Mouse (Mus musculus) forebrain, embryonic 13.5 days (tissue): Measurements from ENCODE around the gene Ncf4. TPM values are rescaled to one million over a fixed set of nuclear protein-coding genes. Genes with fewer than 3 reads are reported as not detected.

Experiments used
- ATAC-seq: fragments of 200-750 bp; cut with Nextera tagmentation; 2 replicates; pipeline ENCODE4 v1.8.0; 2017
- H3K27ac ChIP-seq: fragments of 300-500 bp; sonication (generic); 2 replicates; pipeline ENCODE4 v1.5.1; 2015; ENCODE audit warnings: inconsistent platforms, mild to moderate bottlenecking, moderate library complexity
- H3K27me3 ChIP-seq: fragments of 300-500 bp; sonication (generic); 2 replicates; pipeline ENCODE4 v1.6.1; 2015; ENCODE audit warnings: mild to moderate bottlenecking, inconsistent platforms
- H3K36me3 ChIP-seq: fragments of 300-500 bp; sonication (generic); 2 replicates; pipeline ENCODE4 v1.6.1; 2015; ENCODE audit warnings: mild to moderate bottlenecking, inconsistent platforms; ENCODE audit not compliant: poor library complexity, severe bottlenecking
- H3K4me1 ChIP-seq: fragments of 300-500 bp; sonication (generic); 2 replicates; pipeline ENCODE4 v1.6.1; 2015; ENCODE audit warnings: inconsistent platforms
- H3K4me2 ChIP-seq: fragments of 300-500 bp; sonication (generic); 2 replicates; pipeline ENCODE4 v1.6.1; 2015; ENCODE audit warnings: inconsistent platforms, mild to moderate bottlenecking, moderate library complexity
- H3K4me3 ChIP-seq: fragments of 300-500 bp; sonication (generic); 2 replicates; pipeline ENCODE4 v1.5.1; 2015; ENCODE audit warnings: mild to moderate bottlenecking, inconsistent platforms
- H3K9ac ChIP-seq: fragments of 300-500 bp; sonication (generic); 2 replicates; pipeline ENCODE4 v1.6.1; 2015; ENCODE audit warnings: mild to moderate bottlenecking, inconsistent platforms
- H3K9me3 ChIP-seq: fragments of 300-500 bp; sonication (generic); replicated peaks from 2 replicates; pipeline ENCODE4 v1.6.1; 2016; ENCODE audit warnings: inconsistent platforms
- WGBS: fragments of 180-500 bp; shearing (Covaris S2); methylation state at CpG from one replicate; pipeline ENCODE4 v1.1.7; 2015; 5-methylcytosine and 5-hydroxymethylcytosine counted together
- polyA plus RNA-seq: library from polyadenylated mRNA; unstranded; fragments of >200 nt; fragmentation: Nextera tagmentation; extraction: Ambion mirVana; gene quantifications from 2 replicates; pipeline ENCODE4 v1.2.1, GENCODE M21; 2015

Ncf4 gene
- 0.68 and 1.0 TPM in 2 replicates for polyA plus RNA-seq

- H3K27ac ChIP-seq, result no peak within 1 kb of the TSS
- no peak within 1 kb of the TSS for H3K4me3 ChIP-seq
- H3K36me3 ChIP-seq, result no peaks in the 10 kb centered on the region
- no peaks in the 10 kb centered on the region for H3K9me3 ChIP-seq
- no peak for ATAC-seq
- H3K4me2 ChIP-seq, result no peak within 1 kb of the TSS
- no peak within 1 kb of the TSS for H3K9ac ChIP-seq
- 65% methylated on average over 7 of the region's 7 CpGs for WGBS
- H3K27me3 ChIP-seq, result no peaks in the 10 kb centered on the region
- H3K4me1 ChIP-seq, result no peaks in the 10 kb centered on the region
Measured at GRCm38 (mm10) chr15:78244695-78245492, at the start of gene Ncf4. Gene Ncf4, plus strand, starts transcription at chr15:78244801.

DNA sequence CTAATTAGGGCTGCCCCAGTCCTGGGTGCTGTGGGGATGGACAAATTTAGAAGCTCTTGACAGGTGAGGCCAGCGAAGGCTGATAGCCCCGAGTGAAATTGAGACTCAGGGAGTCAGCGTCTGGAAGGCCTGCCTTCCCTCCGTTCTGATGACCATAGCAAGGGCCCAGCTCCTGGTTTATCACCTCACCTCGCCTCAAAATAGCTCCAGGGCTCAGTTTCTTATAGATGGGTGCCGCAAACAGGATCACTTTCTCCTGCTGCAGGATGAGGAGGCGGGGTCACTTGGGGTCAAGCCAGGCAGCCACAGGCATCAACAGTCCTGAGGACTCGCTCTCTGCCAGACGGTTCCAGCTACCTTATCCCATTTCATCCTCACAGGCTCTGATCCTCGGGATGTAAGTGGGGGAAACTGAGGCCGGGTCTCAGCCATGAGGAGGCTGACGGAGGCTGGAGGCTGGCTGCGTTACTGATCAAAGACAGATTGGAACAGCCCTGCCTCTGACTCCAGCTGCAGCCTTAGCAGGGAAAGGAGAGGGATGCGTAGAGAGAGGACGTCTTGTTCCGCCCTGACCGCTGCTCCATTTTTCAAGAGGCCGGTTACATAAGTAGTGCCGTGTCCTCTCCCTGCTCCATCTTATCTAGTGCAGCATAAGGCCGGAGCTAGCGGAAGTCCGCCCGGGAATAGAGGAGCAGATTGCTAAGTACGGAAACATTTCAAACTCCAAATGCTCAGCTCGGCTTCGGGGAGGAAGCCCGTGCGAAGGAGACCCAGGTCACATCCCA lies 49.3 kb upstream of the Ncf4 start:
- Histone ChIP-seq H3K9ac (no peak overlapping the region), H3K27me3 (no peaks in the 10 kb centered on the region), H3K36me3 (no peaks in the 10 kb centered on the region), H3K9me3 (no peaks in the 10 kb centered on the region), H3K4me1 (no peaks in the 10 kb centered on the region), H3K4me3 (no peak overlapping the region), H3K27ac (no peak overlapping the region), H3K4me2 (no peak overlapping the region)
- WGBS, result 84% methylated on average over 28 of the region's 28 CpGs
- ATAC-seq, result no peak

GRCm38 (mm10) chr15:78204053-78204847 lies 40.4 kb upstream of the Ncf4 start:
- Histone ChIP-seq H3K4me3 (peak overlapping the region; percentile 34), H3K9ac (peak overlapping the region; percentile 61), H3K27ac (no peak overlapping the region), H3K36me3 (no peaks in the 10 kb centered on the region), H3K9me3 (no peaks in the 10 kb centered on the region), H3K4me1 (peaks cover 11% of the 10 kb centered on the region), H3K4me2 (peak overlapping the region; percentile 68), H3K27me3 (peaks cover 43% of the 10 kb centered on the region)
- peak; percentile 80 for ATAC-seq
- under 1% methylated on average over 41 of the region's 41 CpGs for WGBS

GRCm38 (mm10) chr15:78205192-78205591 lies 39.4 kb upstream of the Ncf4 start:
- 46% methylated on average over 3 of the region's 3 CpGs for whole genome bisulfite sequencing
- H3K9me3 ChIP-seq, result peaks cover 7% of the 10 kb centered on the region; the same call in 1 of the 2 replicates

DNA sequence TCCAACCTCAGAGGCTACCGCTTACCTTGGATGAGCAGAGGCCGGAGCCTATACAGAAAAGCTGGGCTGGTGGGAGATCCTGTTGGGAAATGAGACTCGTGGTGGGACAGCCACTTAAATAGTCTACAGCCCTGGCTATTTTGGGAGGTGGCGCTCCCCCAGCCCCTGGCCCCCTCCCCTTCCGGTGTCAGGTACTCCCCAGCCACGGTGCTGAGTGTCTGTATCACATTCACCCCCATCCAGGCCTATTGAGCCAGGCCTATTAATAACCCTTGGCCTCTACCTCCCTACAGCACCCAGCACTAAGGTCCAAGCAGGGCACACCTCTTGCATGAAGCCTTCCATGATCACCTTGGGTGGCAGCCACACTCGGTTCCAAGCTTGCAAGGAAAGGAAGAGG lies 38.3 kb upstream of the Ncf4 start, which contains the start of gene Pvalb:
TSS of gene Pvalb (minus strand) at position 89 of the 400 bp plus-strand sequence.
- H3K4me2 ChIP-seq, result no peak within 1 kb of the TSS
- peaks cover 7% of the 10 kb centered on the region; the same call in 1 of the 2 replicates for H3K9me3 ChIP-seq
- ATAC-seq, result no peak
- WGBS, result 90% methylated on average over 7 of the region's 7 CpGs
- H3K4me3 ChIP-seq, result no peak within 1 kb of the TSS
- H3K27me3 ChIP-seq, result peaks cover 43% of the 10 kb centered on the region
- no peak within 1 kb of the TSS for H3K27ac ChIP-seq
- peaks cover 11% of the 10 kb centered on the region for H3K4me1 ChIP-seq
- H3K9ac ChIP-seq, result no peak within 1 kb of the TSS
- no peaks in the 10 kb centered on the region for H3K36me3 ChIP-seq

More at GRCm38 (mm10) chr15:78205192-78205591, 39.4 kb upstream of the Ncf4 start:
- Histone ChIP-seq H3K36me3 (no peaks in the 10 kb centered on the region), H3K4me3 (no peak overlapping the region), H3K4me2 (no peak overlapping the region), H3K27ac (no peak overlapping the region), H3K9ac (no peak overlapping the region), H3K4me1 (peaks cover 11% of the 10 kb centered on the region), H3K27me3 (peaks cover 43% of the 10 kb centered on the region)
- no peak for ATAC-seq

DNA sequence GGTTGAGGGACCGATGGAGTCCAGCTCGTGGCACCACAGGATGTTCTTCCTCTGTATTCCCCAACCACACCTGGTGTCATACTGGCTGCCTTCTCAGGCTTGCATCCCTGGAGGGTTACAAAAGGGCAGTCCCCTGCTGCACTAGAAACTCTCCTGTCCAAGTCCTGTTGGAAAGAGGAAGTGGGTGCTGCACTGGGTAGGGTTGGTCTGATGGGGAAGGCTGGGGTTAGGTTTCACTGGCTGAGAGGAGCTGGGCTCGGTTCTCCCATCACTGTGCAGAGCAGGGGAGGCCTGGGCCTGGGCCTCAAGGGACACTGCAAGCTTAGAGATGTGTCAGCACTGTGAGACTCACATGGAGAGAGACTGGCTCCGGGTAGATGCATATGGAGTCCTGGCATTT lies 34.4 kb upstream of the Ncf4 start:
- Histone ChIP-seq H3K9me3 (peaks cover 7% of the 10 kb centered on the region; the same call in 1 of the 2 replicates), H3K4me3 (no peak overlapping the region), H3K27me3 (peaks cover 8% of the 10 kb centered on the region), H3K27ac (no peak overlapping the region), H3K4me1 (no peaks in the 10 kb centered on the region), H3K9ac (no peak overlapping the region), H3K4me2 (no peak overlapping the region), H3K36me3 (no peaks in the 10 kb centered on the region)
- no peak for ATAC-seq
- WGBS, result 84% methylated on average over 4 of the region's 4 CpGs

DNA sequence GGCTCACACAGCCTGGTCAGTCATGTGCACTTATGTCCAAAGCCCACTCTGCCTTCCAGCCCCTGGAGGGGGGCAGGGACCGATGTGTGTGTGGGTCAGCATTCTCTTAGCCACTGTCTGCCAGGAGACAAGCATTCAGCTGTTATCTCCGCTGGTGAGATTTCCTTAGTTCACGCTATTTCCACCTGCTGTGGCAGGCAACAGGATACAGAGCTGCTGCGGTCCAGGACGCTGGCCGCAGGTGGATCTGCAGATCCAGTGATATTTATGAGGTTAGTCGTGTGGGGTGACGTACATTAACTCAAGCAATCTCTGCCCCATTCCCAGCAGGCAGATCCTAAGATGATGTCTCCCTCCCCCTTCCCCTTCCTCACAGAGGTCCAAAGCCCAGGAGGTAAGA lies 33.2 kb upstream of the Ncf4 start:
- Histone ChIP-seq H3K4me2 (no peak overlapping the region), H3K36me3 (no peaks in the 10 kb centered on the region), H3K27ac (no peak overlapping the region), H3K4me1 (no peaks in the 10 kb centered on the region), H3K27me3 (no peaks in the 10 kb centered on the region), H3K9me3 (peaks cover 7% of the 10 kb centered on the region; the same call in 1 of the 2 replicates), H3K9ac (no peak overlapping the region), H3K4me3 (no peak overlapping the region)
- 84% methylated on average over 8 of the region's 8 CpGs for WGBS
- ATAC-seq, result no peak

GRCm38 (mm10) chr15:78215269-78215668 lies 29.3 kb upstream of the Ncf4 start:
- H3K4me2 ChIP-seq, result no peak overlapping the region
- no peak for ATAC-seq
- 84% methylated on average over 9 of the region's 9 CpGs for WGBS
- H3K36me3 ChIP-seq, result no peaks in the 10 kb centered on the region
- no peak overlapping the region for H3K9ac ChIP-seq
- H3K4me1 ChIP-seq, result no peaks in the 10 kb centered on the region
- H3K4me3 ChIP-seq, result no peak overlapping the region
- H3K27me3 ChIP-seq, result no peaks in the 10 kb centered on the region
- H3K27ac ChIP-seq, result no peak overlapping the region
- H3K9me3 ChIP-seq, result no peaks in the 10 kb centered on the region

- no peaks in the 10 kb centered on the region for H3K4me1 ChIP-seq
- H3K4me3 ChIP-seq, result no peak overlapping the region
- 0 out of 2 replicates have a peak, but pooled peaks cover 2% of the 10 kb centered on the region for H3K27me3 ChIP-seq
- ATAC-seq, result no peak
- H3K9me3 ChIP-seq, result no peaks in the 10 kb centered on the region; the same call in 1 of the 2 replicates
- H3K27ac ChIP-seq, result no peak overlapping the region
- no peak overlapping the region for H3K9ac ChIP-seq
- H3K4me2 ChIP-seq, result no peak overlapping the region
- 89% methylated on average over 12 of the region's 12 CpGs for WGBS
- no peaks in the 10 kb centered on the region for H3K36me3 ChIP-seq
Measured at GRCm38 (mm10) chr15:78227816-78228215, 16.8 kb upstream of the Ncf4 start.

DNA sequence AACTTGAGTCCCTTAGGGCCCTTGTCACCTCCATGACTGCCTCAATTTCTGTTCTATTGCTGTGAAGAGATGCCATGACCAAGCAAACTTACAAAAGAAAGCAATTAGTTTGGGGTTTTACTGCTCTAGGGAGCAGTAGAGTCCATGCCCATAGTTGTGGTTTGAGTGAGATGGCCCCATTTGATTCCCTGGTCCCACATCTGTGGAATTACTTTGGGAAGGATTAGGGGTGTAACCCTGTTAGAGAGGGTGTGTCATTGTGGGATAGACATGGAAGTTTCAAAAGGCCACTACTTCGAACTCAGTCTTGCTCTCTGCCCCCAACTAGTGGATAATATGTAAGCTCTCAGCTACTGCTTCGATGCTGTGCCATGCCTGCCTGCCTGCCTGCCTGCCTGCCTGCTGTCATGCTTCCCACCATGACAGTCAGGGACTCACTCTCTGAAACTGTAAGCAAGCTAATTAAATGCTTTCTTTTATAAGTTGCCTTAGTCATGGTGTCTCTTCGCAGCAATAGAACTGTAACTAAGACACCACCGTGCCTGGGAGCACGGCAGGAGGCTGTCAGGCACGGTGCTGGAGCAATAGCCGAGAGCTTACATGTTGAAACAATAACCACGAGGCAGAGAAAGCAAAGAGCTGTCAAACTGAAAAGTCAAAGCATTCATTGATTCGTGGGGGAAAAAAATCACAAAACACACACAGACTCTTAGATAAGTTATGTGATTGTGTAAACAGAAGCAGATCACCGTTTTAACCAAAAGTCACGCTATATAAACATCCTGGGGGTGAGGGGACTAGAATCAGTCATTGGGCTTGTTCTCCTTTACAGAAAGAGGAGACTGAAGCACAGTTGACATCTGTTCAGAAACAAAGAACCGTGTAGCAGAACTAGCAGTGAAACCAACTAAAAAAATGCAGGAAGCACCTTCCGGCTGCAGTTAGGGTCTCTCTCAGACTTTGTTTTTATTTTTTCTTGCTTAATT lies 13.0 kb upstream of the Ncf4 start:
- whole genome bisulfite sequencing, result 36% methylated on average over 13 of the region's 13 CpGs
- Histone ChIP-seq H3K4me2 (0 out of 2 replicates have a peak overlapping the region, but pooled peaks have one; percentile 19), H3K27ac (no peak overlapping the region), H3K9me3 (no peaks in the 10 kb centered on the region; the same call in 1 of the 2 replicates), H3K4me3 (no peak overlapping the region), H3K27me3 (0 out of 2 replicates have a peak, but pooled peaks cover 5% of the 10 kb centered on the region), H3K4me1 (no peaks in the 10 kb centered on the region), H3K36me3 (no peaks in the 10 kb centered on the region), H3K9ac (0 out of 2 replicates have a peak overlapping the region, but pooled peaks have one; percentile 18)
- ATAC-seq, result no peak
